Mouse (Mus musculus) E14TG2a.4 (cell line): ENCODE measurements around the gene Tmx1.

Source experiments
- CTCF ChIP-seq: conservative IDR thresholded peaks from 2 replicates; pipeline ENCODE4 v1.5.1; 2014; ENCODE audit warnings: low read length
- NANOG ChIP-seq: IDR thresholded peaks from 2 replicates; pipeline ENCODE4 v1.6.1; 2014; ENCODE audit warnings: borderline replicate concordance, low read length, mixed read lengths
- POU5F1 ChIP-seq: IDR thresholded peaks from 2 replicates; pipeline ENCODE4 v1.6.1; 2014; ENCODE audit warnings: low read length, borderline replicate concordance

GRCm38 (mm10) chr12:70475336-70475735 is 22.4 kb downstream of the Tmx1 start:
- TF ChIP-seq CTCF (no peak), POU5F1 (no peak), NANOG (no peak)
